Mouse (Mus musculus): ENCODE measurements around the gene Ugt1a2. TPM values are rescaled to one million over a fixed set of nuclear protein-coding genes. Genes with fewer than 3 reads are reported as not detected.

The Ugt1a2 gene
- polyA plus RNA-seq, 1 experiment from 2014 or later = not detected

DNA sequence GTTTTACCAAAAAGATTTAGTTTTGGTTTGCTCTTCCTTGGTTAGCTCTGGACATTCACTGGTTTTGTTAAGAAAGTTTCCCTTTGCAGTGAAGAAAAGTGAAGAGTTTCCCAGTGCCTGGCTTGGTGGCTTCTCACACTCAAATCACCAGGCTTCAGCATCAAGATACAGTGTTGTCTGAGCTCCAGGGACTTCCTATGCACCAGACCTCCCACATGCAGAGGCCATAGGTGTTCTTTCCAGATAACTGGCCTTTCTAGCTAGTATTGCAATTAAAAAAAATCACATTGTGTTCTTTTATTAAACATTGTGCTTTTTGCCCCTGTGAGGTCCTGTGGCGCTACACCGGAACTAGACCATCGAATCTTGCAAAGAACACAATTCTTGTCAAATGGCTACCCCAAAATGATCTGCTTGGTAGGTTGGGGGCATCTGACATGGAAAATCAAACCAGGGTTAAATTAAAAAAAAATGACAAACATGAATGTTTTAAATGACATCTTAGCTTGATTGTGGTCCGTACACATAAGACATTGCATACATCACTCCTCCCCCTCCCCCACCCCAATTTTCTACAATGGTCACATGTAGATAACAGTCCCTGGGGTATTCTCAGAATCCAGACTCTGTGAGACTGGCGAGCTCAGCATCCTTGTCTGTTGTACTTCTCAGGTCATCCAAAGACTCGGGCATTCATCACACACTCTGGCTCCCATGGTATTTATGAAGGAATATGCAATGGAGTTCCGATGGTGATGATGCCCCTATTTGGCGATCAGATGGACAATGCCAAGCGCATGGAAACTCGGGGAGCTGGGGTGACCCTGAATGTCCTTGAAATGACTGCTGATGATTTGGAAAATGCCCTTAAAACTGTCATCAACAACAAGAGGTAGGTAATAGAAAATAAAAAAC is 15.3 kb downstream of the Ugt1a2 start:
- H3K4me3 ChIP-seq (ENCODE audit: low read depth, low read length) = no peak overlapping the region
- no peak overlapping the region for H3K27ac ChIP-seq (ENCODE audit: low read depth, low read length)
- no peak overlapping the region for H3K4me2 ChIP-seq
- no peaks in the 10 kb centered on the region for H3K4me1 ChIP-seq (ENCODE audit: control insufficient read depth, insufficient read depth, low read length)
- H3K36me3 ChIP-seq (ENCODE audit: control insufficient read depth, insufficient read depth, low read length) = peaks cover 2% of the 10 kb centered on the region; the same call in 1 of the 2 replicates
- H3K9me3 ChIP-seq (replicated peaks; ENCODE audit: control insufficient read depth, low read length) = peaks cover 60% of the 10 kb centered on the region
- no peak for ATAC-seq (replicated peaks; ENCODE audit: insufficient number of reproducible peaks, low FRiP score, low TSS enrichment)
- WGBS (ENCODE audit: insufficient replicate concordance) = 62% methylated on average over 10 of the region's 10 CpGs
- no peak overlapping the region for H3K9ac ChIP-seq (ENCODE audit: low read depth, low read length)
- H3K27me3 ChIP-seq (ENCODE audit: control insufficient read depth, insufficient read depth, low read length) = no peaks in the 10 kb centered on the region

DNA sequence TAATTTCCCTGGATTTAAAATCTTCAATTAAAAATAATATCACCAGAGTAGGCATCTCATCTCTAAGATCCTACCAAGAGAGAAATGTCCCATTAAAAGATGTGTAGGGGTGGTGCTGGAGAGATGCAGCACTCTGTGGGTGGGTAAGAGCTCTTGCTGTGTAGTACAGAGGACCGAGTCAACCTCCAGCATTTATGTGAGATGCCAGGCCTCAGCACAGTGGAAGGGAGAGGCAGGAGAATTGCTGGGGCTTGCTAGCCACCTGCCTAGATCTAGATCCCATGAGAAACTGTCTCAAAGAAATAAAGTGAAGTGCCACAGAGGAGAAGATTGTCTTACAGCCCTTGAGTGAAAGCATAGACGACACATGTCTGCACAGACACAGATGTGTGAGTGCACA is 16.1 kb downstream of the Ugt1a2 start:
- ATAC-seq (replicated peaks; ENCODE audit: insufficient number of reproducible peaks, low FRiP score, low TSS enrichment) = no peak
- Histone ChIP-seq H3K4me2 (no peak overlapping the region), H3K9me3 (replicated peaks; ENCODE audit: control insufficient read depth, low read length) (peaks cover 57% of the 10 kb centered on the region), H3K27me3 (ENCODE audit: control insufficient read depth, insufficient read depth, low read length) (no peaks in the 10 kb centered on the region), H3K4me1 (ENCODE audit: control insufficient read depth, insufficient read depth, low read length) (no peaks in the 10 kb centered on the region), H3K9ac (ENCODE audit: low read depth, low read length) (no peak overlapping the region), H3K36me3 (ENCODE audit: control insufficient read depth, insufficient read depth, low read length) (peaks cover 2% of the 10 kb centered on the region; the same call in 1 of the 2 replicates), H3K4me3 (ENCODE audit: low read depth, low read length) (no peak overlapping the region), H3K27ac (ENCODE audit: low read depth, low read length) (no peak overlapping the region)
- 49% methylated on average over 2 of the region's 2 CpGs for WGBS (ENCODE audit: insufficient replicate concordance)

GRCm38 (mm10) chr1:88217144-88217543 is 16.7 kb downstream of the Ugt1a2 start:
- H3K27ac ChIP-seq (ENCODE audit: low read depth, low read length) = no peak overlapping the region
- H3K36me3 ChIP-seq (ENCODE audit: control insufficient read depth, insufficient read depth, low read length) = no peaks in the 10 kb centered on the region; the same call in 1 of the 2 replicates
- WGBS (ENCODE audit: insufficient replicate concordance) = 53% methylated on average over 2 of the region's 2 CpGs
- no peak overlapping the region for H3K9ac ChIP-seq (ENCODE audit: low read depth, low read length)
- H3K4me1 ChIP-seq (ENCODE audit: control insufficient read depth, insufficient read depth, low read length) = no peaks in the 10 kb centered on the region
- no peak overlapping the region for H3K4me3 ChIP-seq (ENCODE audit: low read depth, low read length)
- H3K9me3 ChIP-seq (replicated peaks; ENCODE audit: control insufficient read depth, low read length) = peaks cover 52% of the 10 kb centered on the region
- ATAC-seq (replicated peaks; ENCODE audit: insufficient number of reproducible peaks, low FRiP score, low TSS enrichment) = no peak
- H3K4me2 ChIP-seq = no peak overlapping the region
- no peaks in the 10 kb centered on the region for H3K27me3 ChIP-seq (ENCODE audit: control insufficient read depth, insufficient read depth, low read length)

DNA sequence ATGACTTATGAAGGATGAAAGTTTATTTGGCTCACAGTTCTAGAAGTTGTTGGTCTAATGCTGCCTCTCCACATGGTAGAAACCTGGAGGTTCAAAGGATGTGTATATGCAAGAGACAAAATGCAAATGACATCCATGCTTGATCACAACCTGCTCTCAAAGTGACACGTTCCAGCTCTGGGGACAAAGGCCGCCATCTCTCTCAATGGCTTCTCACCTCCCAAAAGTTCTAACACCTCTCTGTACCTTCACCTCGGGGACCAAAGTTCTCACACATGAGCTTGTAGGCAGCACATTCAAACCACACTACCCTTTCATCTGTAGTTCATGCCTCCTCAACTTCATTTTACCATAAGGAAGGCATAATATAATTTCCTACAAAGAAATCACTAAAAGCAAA is 17.2 kb downstream of the Ugt1a2 start:
- 33% methylated on average over 3 of the region's 3 CpGs for WGBS (ENCODE audit: insufficient replicate concordance)
- ATAC-seq (replicated peaks; ENCODE audit: insufficient number of reproducible peaks, low FRiP score, low TSS enrichment) = no peak
- no peak overlapping the region for H3K4me2 ChIP-seq
- H3K36me3 ChIP-seq (ENCODE audit: control insufficient read depth, insufficient read depth, low read length) = no peaks in the 10 kb centered on the region
- H3K4me1 ChIP-seq (ENCODE audit: control insufficient read depth, insufficient read depth, low read length) = no peaks in the 10 kb centered on the region
- H3K27ac ChIP-seq (ENCODE audit: low read depth, low read length) = no peak overlapping the region
- H3K4me3 ChIP-seq (ENCODE audit: low read depth, low read length) = no peak overlapping the region
- H3K9ac ChIP-seq (ENCODE audit: low read depth, low read length) = no peak overlapping the region
- peaks cover 49% of the 10 kb centered on the region for H3K9me3 ChIP-seq (replicated peaks; ENCODE audit: control insufficient read depth, low read length)
- H3K27me3 ChIP-seq (ENCODE audit: control insufficient read depth, insufficient read depth, low read length) = no peaks in the 10 kb centered on the region

GRCm38 (mm10) chr1:88218051-88218450 is 17.6 kb downstream of the Ugt1a2 start:
- Histone ChIP-seq H3K9me3 (replicated peaks; ENCODE audit: control insufficient read depth, low read length) (peaks cover 44% of the 10 kb centered on the region), H3K27ac (ENCODE audit: low read depth, low read length) (no peak overlapping the region), H3K4me1 (ENCODE audit: control insufficient read depth, insufficient read depth, low read length) (no peaks in the 10 kb centered on the region), H3K27me3 (ENCODE audit: control insufficient read depth, insufficient read depth, low read length) (no peaks in the 10 kb centered on the region), H3K4me2 (no peak overlapping the region), H3K9ac (ENCODE audit: low read depth, low read length) (no peak overlapping the region), H3K4me3 (ENCODE audit: low read depth, low read length) (no peak overlapping the region), H3K36me3 (ENCODE audit: control insufficient read depth, insufficient read depth, low read length) (no peaks in the 10 kb centered on the region)
- no peak for ATAC-seq (replicated peaks; ENCODE audit: insufficient number of reproducible peaks, low FRiP score, low TSS enrichment)
- WGBS (ENCODE audit: insufficient replicate concordance) = 68% methylated on average over 9 of the region's 9 CpGs

DNA sequence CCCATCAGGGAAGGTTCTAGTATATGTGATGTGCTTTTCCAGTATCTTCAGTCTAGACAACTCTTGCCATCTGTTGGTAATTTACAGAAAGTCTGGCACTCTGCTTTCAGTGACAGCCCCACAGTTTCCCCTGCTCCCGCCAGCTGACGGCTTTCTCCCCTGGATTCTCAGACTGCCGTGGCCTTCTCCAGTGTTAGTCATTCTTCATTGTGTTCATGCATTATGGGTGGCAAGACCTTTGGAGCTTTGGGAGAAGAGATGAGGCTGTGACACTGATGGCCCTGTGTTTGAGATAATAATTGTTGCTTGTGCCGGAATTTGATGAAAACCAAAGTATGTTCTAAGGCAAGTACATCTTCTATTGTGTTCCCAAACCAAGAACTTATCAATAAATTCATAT is 18.2 kb downstream of the Ugt1a2 start:
- H3K4me3 ChIP-seq (ENCODE audit: low read depth, low read length) = no peak overlapping the region
- H3K36me3 ChIP-seq (ENCODE audit: control insufficient read depth, insufficient read depth, low read length) = no peaks in the 10 kb centered on the region
- no peak overlapping the region for H3K4me2 ChIP-seq
- no peak overlapping the region for H3K27ac ChIP-seq (ENCODE audit: low read depth, low read length)
- H3K9ac ChIP-seq (ENCODE audit: low read depth, low read length) = no peak overlapping the region
- ATAC-seq (replicated peaks; ENCODE audit: insufficient number of reproducible peaks, low FRiP score, low TSS enrichment) = no peak
- H3K27me3 ChIP-seq (ENCODE audit: control insufficient read depth, insufficient read depth, low read length) = no peaks in the 10 kb centered on the region
- WGBS (ENCODE audit: insufficient replicate concordance) = 49% methylated on average over 4 of the region's 4 CpGs
- peaks cover 39% of the 10 kb centered on the region for H3K9me3 ChIP-seq (replicated peaks; ENCODE audit: control insufficient read depth, low read length)
- H3K4me1 ChIP-seq (ENCODE audit: control insufficient read depth, insufficient read depth, low read length) = no peaks in the 10 kb centered on the region

DNA sequence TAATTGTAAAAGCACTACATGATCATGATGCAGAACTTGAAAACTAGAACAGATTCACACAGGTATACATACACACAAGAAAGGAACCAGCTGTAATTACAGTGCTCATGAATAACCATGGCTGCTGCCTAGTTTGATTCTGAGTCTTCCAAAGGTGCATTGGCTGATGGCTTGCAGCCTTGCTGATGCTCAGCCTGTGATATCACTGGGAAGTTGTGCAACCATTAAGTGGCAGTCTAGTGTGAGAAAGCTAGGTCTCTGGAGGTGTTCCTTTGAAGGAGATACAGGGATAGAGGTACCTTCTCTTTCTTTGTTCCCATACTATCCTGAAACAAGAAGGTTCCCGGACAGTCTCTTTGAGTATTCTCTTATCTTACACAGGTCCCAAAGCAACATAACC is 18.7 kb downstream of the Ugt1a2 start:
- WGBS (ENCODE audit: insufficient replicate concordance) = 18% methylated on average over 1 of the region's 1 CpGs

GRCm38 (mm10) chr1:88220336-88220735 is 19.9 kb downstream of the Ugt1a2 start:
- Histone ChIP-seq H3K27ac (ENCODE audit: low read depth, low read length) (no peak overlapping the region), H3K4me1 (ENCODE audit: control insufficient read depth, insufficient read depth, low read length) (no peaks in the 10 kb centered on the region), H3K4me2 (no peak overlapping the region), H3K4me3 (ENCODE audit: low read depth, low read length) (no peak overlapping the region), H3K9me3 (replicated peaks; ENCODE audit: control insufficient read depth, low read length) (peaks cover 25% of the 10 kb centered on the region), H3K27me3 (ENCODE audit: control insufficient read depth, insufficient read depth, low read length) (no peaks in the 10 kb centered on the region), H3K36me3 (ENCODE audit: control insufficient read depth, insufficient read depth, low read length) (no peaks in the 10 kb centered on the region), H3K9ac (ENCODE audit: low read depth, low read length) (no peak overlapping the region)
- no peak for ATAC-seq (replicated peaks; ENCODE audit: insufficient number of reproducible peaks, low FRiP score, low TSS enrichment)

More for the DNA sequence above, 18.7 kb downstream of the Ugt1a2 start:
- Histone ChIP-seq H3K4me1 (ENCODE audit: control insufficient read depth, insufficient read depth, low read length) (no peaks in the 10 kb centered on the region), H3K4me3 (ENCODE audit: low read depth, low read length) (no peak overlapping the region), H3K9ac (ENCODE audit: low read depth, low read length) (no peak overlapping the region), H3K27ac (ENCODE audit: low read depth, low read length) (no peak overlapping the region), H3K4me2 (no peak overlapping the region), H3K9me3 (replicated peaks; ENCODE audit: control insufficient read depth, low read length) (peaks cover 34% of the 10 kb centered on the region), H3K36me3 (ENCODE audit: control insufficient read depth, insufficient read depth, low read length) (no peaks in the 10 kb centered on the region), H3K27me3 (ENCODE audit: control insufficient read depth, insufficient read depth, low read length) (no peaks in the 10 kb centered on the region)
- ATAC-seq (replicated peaks; ENCODE audit: insufficient number of reproducible peaks, low FRiP score, low TSS enrichment) = no peak

DNA sequence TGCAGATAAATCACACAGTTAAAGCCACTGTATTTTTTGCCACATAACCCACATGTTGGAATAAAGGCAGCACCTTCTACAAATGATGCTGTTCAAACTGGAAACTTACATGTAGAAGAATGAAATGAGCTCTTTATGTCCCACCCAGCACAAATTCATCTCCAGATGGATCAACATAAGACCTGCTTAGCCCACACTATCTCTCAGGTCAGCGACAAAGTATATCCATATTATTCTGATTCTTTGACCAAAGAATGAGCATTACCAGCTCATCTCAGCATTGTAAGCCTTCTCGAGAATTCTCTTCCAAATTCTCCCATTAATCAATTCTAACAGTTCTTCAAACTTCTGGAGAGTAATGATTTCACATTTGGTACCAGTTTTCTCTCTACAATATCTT is 21.8 kb downstream of the Ugt1a2 start:
- 38% methylated on average over 2 of the region's 2 CpGs for WGBS (ENCODE audit: insufficient replicate concordance)
- Histone ChIP-seq H3K9ac (ENCODE audit: low read depth, low read length) (no peak overlapping the region), H3K4me1 (ENCODE audit: control insufficient read depth, insufficient read depth, low read length) (no peaks in the 10 kb centered on the region), H3K27me3 (ENCODE audit: control insufficient read depth, insufficient read depth, low read length) (no peaks in the 10 kb centered on the region), H3K9me3 (replicated peaks; ENCODE audit: control insufficient read depth, low read length) (peaks cover 26% of the 10 kb centered on the region), H3K27ac (ENCODE audit: low read depth, low read length) (no peak overlapping the region), H3K4me3 (ENCODE audit: low read depth, low read length) (no peak overlapping the region), H3K36me3 (ENCODE audit: control insufficient read depth, insufficient read depth, low read length) (no peaks in the 10 kb centered on the region), H3K4me2 (no peak overlapping the region)
- ATAC-seq (replicated peaks; ENCODE audit: insufficient number of reproducible peaks, low FRiP score, low TSS enrichment) = no peak

Data from heart, embryonic 11.5 days (tissue).